Mouse (Mus musculus) gastrocnemius, adult 2 months (tissue): ENCODE measurements around the gene Clcnkb. TPM values are rescaled to one million over a fixed set of nuclear protein-coding genes. Genes with fewer than 3 reads are reported as not detected.

Experiments
- DNase-seq: peaks from one replicate; pipeline ENCODE4 v3.0.0; 2022
- H3K27ac ChIP-seq: fragments of 200-600 bp; 2 replicates; pipeline ENCODE4 v1.8.1; 2022; ENCODE audit warnings: mild to moderate bottlenecking
- H3K4me3 ChIP-seq: fragments of 200-600 bp; 2 replicates; pipeline ENCODE4 v1.8.1; 2022; ENCODE audit warnings: mild to moderate bottlenecking, moderate library complexity
- CTCF ChIP-seq: fragments of 200-600 bp; IDR thresholded peaks from 2 replicates; pipeline ENCODE4 v1.8.1; 2022; ENCODE audit warnings: antibody characterized with exemption, mild to moderate bottlenecking, moderate library complexity
- intact Hi-C: fragments of 180-260 bp; cut with DNase I; formaldehyde crosslinking; loops from one replicate; pipeline ENCODE4 v1.15.1; 2025
- long read RNA-seq, 2 experiments: library from polyadenylated mRNA; stranded (forward); transcript quantifications; one replicate each; pipeline ENCODE4 v2.0.0; 2021
- total RNA-seq, 2 experiments: library from RNA; stranded (reverse); gene quantifications; 2 replicates each; pipeline ENCODE4 v1.2.3; 2021

The Clcnkb gene
- under 1 TPM in 1 of 2 experiments, not detected in 1; 0.25 TPM for total RNA-seq
- long read RNA-seq, experiment 1, partial matches to known transcripts = 0 of 1 reads
- long read RNA-seq, experiment 1, other reads (novel, unspliced or antisense) = 1 of 1 reads
- long read RNA-seq, experiment 2 = 0 reads

DNA sequence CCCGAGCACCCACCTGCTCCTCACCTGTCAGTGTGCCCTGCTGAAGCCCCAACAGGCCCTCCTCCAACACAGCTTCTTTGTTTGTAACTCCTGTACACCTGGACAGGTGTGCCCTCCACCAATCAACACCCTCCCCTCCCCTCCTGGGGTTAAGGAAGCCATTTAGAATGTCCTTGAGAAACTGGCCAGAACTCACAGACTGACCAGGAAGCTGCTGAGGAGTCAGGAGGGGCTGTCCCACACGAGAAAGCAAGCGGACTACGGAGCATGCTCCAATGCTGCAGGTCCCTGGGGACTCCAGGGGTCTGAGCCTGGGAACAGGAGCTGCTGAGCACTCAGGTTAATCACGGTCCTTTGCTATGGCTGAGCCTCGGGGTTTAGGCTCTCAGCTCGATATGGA lies at the start of gene Clcnkb:
Clcnkb (minus strand) TSS at position 91 of the 400 bp plus-strand sequence.
- H3K4me3 ChIP-seq = no peak within 1 kb of the TSS
- intact Hi-C loops = no loop called here
- TF ChIP-seq CTCF = no peak
- DNase-seq = no peak
- no peak within 1 kb of the TSS for H3K27ac ChIP-seq

GRCm38 (mm10) chr4:141464722-141465121 lies 48.9 kb upstream of the Clcnkb start:
- DNase-seq = no peak
- Histone ChIP-seq H3K4me3 (no peak overlapping the region), H3K27ac (no peak overlapping the region)
- intact Hi-C loops = no loop called here
- TF ChIP-seq CTCF = no peak

DNA sequence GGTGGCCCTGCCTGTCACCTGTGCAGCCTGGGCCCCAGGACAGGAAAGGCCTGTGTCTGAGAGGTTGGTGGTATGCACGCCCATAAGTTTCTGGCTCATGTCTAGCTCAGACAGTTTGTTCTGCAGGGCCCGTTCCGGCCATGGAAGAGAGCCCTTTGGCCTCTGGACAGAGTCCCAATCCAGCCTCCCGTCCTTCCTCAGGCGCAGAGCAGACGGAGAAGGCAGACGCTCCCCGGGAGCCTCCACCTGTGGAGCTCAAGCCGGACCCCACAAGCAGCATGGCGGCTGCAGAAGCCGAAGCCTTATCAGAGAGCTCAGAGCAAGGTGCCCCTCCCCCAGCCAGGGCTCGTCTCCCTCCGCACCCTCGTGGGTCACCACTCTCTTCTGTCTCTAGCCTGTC lies 47.7 kb upstream of the Clcnkb start:
- intact Hi-C loops = no loop called here
- peak; percentile 15 for DNase-seq
- Histone ChIP-seq H3K27ac (no peak overlapping the region), H3K4me3 (no peak overlapping the region)
- no peak for TF ChIP-seq CTCF

DNA sequence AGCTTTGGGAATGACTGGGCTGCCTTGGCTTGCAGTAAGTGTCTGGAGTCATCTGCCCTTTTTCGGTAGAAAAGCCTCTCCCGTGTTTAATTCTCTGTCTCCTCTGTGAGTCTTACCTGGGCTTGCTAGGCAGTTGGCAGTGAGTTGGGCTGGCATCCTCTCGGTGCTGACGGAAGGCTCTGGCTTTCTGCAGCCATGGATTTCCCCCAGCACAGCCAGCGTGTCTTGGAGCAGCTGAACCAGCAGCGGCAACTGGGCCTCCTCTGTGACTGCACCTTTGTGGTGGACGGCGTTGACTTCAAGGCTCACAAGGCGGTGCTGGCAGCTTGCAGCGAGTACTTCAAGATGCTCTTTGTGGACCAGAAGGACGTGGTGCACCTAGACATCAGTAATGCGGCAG lies 45.8 kb upstream of the Clcnkb start:
- peak overlapping the region; percentile 40; the same call in 1 of the 2 replicates for H3K27ac ChIP-seq
- TF ChIP-seq CTCF = no peak
- intact Hi-C loops = no loop called here
- no peak for DNase-seq
- H3K4me3 ChIP-seq = 0 out of 2 replicates have a peak overlapping the region, but pooled peaks have one; percentile 24

- no peak overlapping the region for H3K4me3 ChIP-seq
- no peak for TF ChIP-seq CTCF
- intact Hi-C loops = no loop called here
- H3K27ac ChIP-seq = peak overlapping the region; percentile 40; the same call in 1 of the 2 replicates
- no peak for DNase-seq
Measured at GRCm38 (mm10) chr4:141461088-141461487, 45.3 kb upstream of the Clcnkb start.

GRCm38 (mm10) chr4:141460481-141460880 lies 44.7 kb upstream of the Clcnkb start:
- TF ChIP-seq CTCF = no peak
- Histone ChIP-seq H3K27ac (peak overlapping the region; percentile 40; the same call in 1 of the 2 replicates), H3K4me3 (no peak overlapping the region)
- intact Hi-C loops = no loop called here
- DNase-seq = no peak

DNA sequence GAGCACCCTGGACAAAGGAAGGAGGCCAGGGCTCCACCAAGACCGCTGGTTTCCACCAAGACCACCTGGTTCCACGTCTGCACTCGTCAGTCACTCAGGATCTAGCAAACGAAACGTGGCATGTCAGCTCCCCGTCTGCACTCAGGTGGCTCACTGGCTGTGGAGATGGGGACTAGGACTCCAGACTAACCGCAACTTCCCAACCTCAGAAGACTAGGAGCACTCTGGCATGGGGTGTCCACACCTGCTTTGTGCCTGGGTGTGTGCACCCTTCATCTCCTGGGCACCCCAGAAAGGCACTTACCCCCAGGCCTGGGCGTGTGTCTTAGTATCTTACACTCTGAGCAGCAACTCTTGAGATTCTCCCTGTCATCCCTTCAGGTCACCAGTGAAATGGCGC lies 44.0 kb upstream of the Clcnkb start:
- intact Hi-C loops = loop anchor here (5.0 kb wide), 1 partner anchor 78 kb away; the partner anchor contains the start of gene Spen
- H3K4me3 ChIP-seq = no peak overlapping the region
- no peak for TF ChIP-seq CTCF
- peak overlapping the region; percentile 91 for H3K27ac ChIP-seq
- no peak for DNase-seq

- no peak for TF ChIP-seq CTCF
- intact Hi-C loops = loop anchor here (5.0 kb wide), 1 partner anchor 78 kb away; the partner anchor contains the start of gene Spen
- Histone ChIP-seq H3K4me3 (no peak overlapping the region), H3K27ac (peak overlapping the region; percentile 91)
- DNase-seq = no peak
Measured at GRCm38 (mm10) chr4:141458888-141459287, 43.1 kb upstream of the Clcnkb start.

- peak overlapping the region; percentile 91 for H3K27ac ChIP-seq
- peak; percentile 93 for DNase-seq
- H3K4me3 ChIP-seq = no peak overlapping the region
- TF ChIP-seq CTCF = 0 out of 2 replicates have a peak, but pooled peaks have one; percentile 1
- intact Hi-C loops = loop anchor here (5.0 kb wide), 1 partner anchor 79 kb away; the partner anchor contains the start of gene Spen
Measured at GRCm38 (mm10) chr4:141458236-141458635, 42.4 kb upstream of the Clcnkb start.

GRCm38 (mm10) chr4:141456193-141456938 lies 40.6 kb upstream of the Clcnkb start:
- Histone ChIP-seq H3K27ac (peak overlapping the region; percentile 78), H3K4me3 (no peak overlapping the region)
- intact Hi-C loops = loop anchor here (5.0 kb wide), 1 partner anchor 81 kb away; the partner anchor contains the start of gene Spen
- no peak for DNase-seq
- no peak for TF ChIP-seq CTCF

DNA sequence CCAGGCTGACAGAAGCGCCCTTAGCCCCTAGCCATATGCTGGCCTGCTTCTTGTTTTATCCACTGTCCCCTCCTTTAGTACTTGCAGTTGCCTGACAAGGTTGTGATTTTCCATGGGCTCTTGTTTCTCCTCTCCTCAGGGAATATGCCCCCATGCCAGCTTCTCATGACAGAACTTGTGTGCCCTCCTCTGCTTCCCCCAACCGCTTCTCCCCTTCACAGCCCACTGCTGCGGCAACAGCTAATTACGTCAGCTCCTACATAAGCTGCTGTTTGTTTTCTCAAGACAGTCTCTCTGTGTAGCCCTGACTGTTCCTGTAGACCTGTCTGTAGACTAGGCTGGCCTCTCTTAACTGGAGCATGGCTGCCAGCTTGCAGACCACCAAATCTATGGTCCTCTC lies 39.7 kb upstream of the Clcnkb start:
- H3K27ac ChIP-seq = peak overlapping the region; percentile 78
- TF ChIP-seq CTCF = no peak
- intact Hi-C loops = loop anchor here (5.0 kb wide), 1 partner anchor 82 kb away; the partner anchor contains the start of gene Spen
- H3K4me3 ChIP-seq = no peak overlapping the region
- DNase-seq = no peak

DNA sequence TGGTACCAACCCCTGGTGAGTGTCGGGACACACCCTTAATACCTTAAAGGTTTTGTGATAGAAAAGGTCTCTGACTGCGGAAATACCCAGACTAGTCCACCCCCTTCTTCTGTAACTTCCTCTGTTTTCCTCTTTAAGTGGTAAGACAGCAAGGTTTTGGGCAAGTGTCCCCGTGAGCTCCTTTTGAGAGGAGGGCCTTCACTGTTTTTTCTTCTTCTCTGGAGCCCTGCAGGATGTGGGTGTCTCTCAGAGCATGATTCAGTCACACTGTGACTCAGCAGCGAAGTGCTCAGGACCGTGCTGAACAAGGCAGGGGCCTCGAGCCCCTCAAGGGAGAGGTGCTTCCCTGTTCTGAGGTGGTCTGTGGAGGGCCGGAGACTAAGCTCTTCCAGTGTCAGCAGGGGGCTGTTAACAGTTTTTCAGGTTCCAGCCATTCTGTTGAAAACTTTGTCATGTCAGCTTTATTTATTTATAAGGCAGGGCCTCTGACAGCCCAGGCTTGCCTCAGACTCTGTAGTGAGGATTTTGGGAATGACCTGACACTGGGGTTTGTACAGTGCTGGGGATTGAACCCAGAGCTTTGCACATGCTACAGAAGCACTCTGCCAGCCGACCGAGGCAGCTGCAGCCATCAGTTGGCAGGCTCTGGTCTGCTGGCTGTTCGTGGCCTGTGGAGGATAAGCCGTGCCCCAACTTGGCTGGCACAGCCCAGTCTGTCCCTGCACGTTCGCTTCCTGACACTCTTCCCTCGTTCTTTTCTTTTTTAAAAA lies 39.0 kb upstream of the Clcnkb start:
- no peak overlapping the region for H3K4me3 ChIP-seq
- TF ChIP-seq CTCF = no peak
- intact Hi-C loops = loop anchor here (5.0 kb wide), 1 partner anchor 83 kb away; the partner anchor contains the start of gene Spen
- peak; percentile 75 for DNase-seq
- peak overlapping the region; percentile 78 for H3K27ac ChIP-seq
